Mouse (Mus musculus) CD8-positive naive resting alpha-beta T cell, adult 2 months (primary cell): ENCODE results near the gene Tie1.
"Not testable (repeated sequence)": the region's sequence is repeated elsewhere in the genome, so short reads cannot be mapped to it uniquely, and the experiment has no call there.

Source experiments
- DNase-seq, 2 experiments: peaks; one replicate each; pipeline ENCODE4 v3.0.0; 2022; ENCODE audit warnings: low read depth in 2 of 2, low spot score in 2 of 2

The Tie1 gene

GRCm38 (mm10) chr4:118489717-118490132 lies at the start of gene Tie1:
Gene Tie1 (minus strand): TSS chr4:118490061.
- DNase-seq = no peak

GRCm38 (mm10) chr4:118537801-118538200 lies 47.9 kb upstream of the Tie1 start:
- DNase-seq = no peak

GRCm38 (mm10) chr4:118535610-118536009 lies 45.7 kb upstream of the Tie1 start:
- DNase-seq = no peak

- DNase-seq = no peak
Measured at GRCm38 (mm10) chr4:118533605-118534004, 43.7 kb upstream of the Tie1 start.

GRCm38 (mm10) chr4:118533156-118533555 lies 43.3 kb upstream of the Tie1 start:
- DNase-seq = no peak

GRCm38 (mm10) chr4:118532663-118533062 lies 42.8 kb upstream of the Tie1 start:
- no peak for DNase-seq

GRCm38 (mm10) chr4:118527720-118528119 lies 37.9 kb upstream of the Tie1 start:
- DNase-seq = no peak

- DNase-seq = no peak
Measured at GRCm38 (mm10) chr4:118527335-118527681, 37.4 kb upstream of the Tie1 start.

- DNase-seq = no peak
Measured at GRCm38 (mm10) chr4:118526408-118527334, 36.8 kb upstream of the Tie1 start, which contains the start of gene 2610528J11Rik. Gene 2610528J11Rik (plus strand): TSS chr4:118526999.

- DNase-seq = no peak
Measured at GRCm38 (mm10) chr4:118525779-118526178, 35.9 kb upstream of the Tie1 start.

GRCm38 (mm10) chr4:118523976-118524375 lies 34.1 kb upstream of the Tie1 start:
- no peak for DNase-seq

- DNase-seq = no peak
Measured at GRCm38 (mm10) chr4:118522248-118522647, 32.4 kb upstream of the Tie1 start.

- no peak for DNase-seq
Measured at GRCm38 (mm10) chr4:118518208-118518607, 28.3 kb upstream of the Tie1 start.

- DNase-seq = no peak
Measured at GRCm38 (mm10) chr4:118517497-118518146, 27.8 kb upstream of the Tie1 start.

GRCm38 (mm10) chr4:118516699-118517496 lies 27.0 kb upstream of the Tie1 start:
- no peak for DNase-seq

- DNase-seq = no peak
Measured at GRCm38 (mm10) chr4:118509050-118509449, 19.2 kb upstream of the Tie1 start.

GRCm38 (mm10) chr4:118507171-118507570 lies 17.3 kb upstream of the Tie1 start:
- DNase-seq = not testable (repeated sequence)

GRCm38 (mm10) chr4:118505551-118505950 lies 15.7 kb upstream of the Tie1 start:
- no peak for DNase-seq

GRCm38 (mm10) chr4:118500792-118501191 lies 10.9 kb upstream of the Tie1 start:
- no peak for DNase-seq

GRCm38 (mm10) chr4:118500171-118500724 lies 10.4 kb upstream of the Tie1 start:
- DNase-seq = no peak

- no peak for DNase-seq
Measured at GRCm38 (mm10) chr4:118490461-118490860, 600 bp upstream of the Tie1 start.
